Mouse (Mus musculus) cortical plate, adult 2 months (tissue): ENCODE measurements around the gene Padi4.

Experiments
- CTCF ChIP-seq: fragments of 200-500 bp; IDR thresholded peaks from 2 replicates; pipeline ENCODE4 v1.5.1; 2011; ENCODE audit warnings: mild to moderate bottlenecking, control low read depth, low read length; ENCODE audit not compliant: insufficient read depth; ENCODE audit errors: extremely low read depth
- POLR2A ChIP-seq: fragments of 200-500 bp; IDR thresholded peaks from 2 replicates; pipeline ENCODE4 v1.6.1; 2011; ENCODE audit warnings: mild to moderate bottlenecking, low read length, control low read depth; ENCODE audit not compliant: insufficient read depth; ENCODE audit errors: extremely low read depth

GRCm38 (mm10) chr4:140785217-140785616, 11.2 kb upstream of the Padi4 start:
- TF ChIP-seq CTCF (no peak), POLR2A (no peak)
